Mouse (Mus musculus): ENCODE measurements around the gene Chrna9.

The Chrna9 gene

GRCm38 (mm10) chr5:65934783-65935182 is at the start of gene Chrna9:
TSS of gene Chrna9 (plus strand) at chr5:65934921.
- no peak for DNase-seq

GRCm38 (mm10) chr5:65885699-65886443 is 48.9 kb upstream of the Chrna9 start:
- no peak for DNase-seq

DNA sequence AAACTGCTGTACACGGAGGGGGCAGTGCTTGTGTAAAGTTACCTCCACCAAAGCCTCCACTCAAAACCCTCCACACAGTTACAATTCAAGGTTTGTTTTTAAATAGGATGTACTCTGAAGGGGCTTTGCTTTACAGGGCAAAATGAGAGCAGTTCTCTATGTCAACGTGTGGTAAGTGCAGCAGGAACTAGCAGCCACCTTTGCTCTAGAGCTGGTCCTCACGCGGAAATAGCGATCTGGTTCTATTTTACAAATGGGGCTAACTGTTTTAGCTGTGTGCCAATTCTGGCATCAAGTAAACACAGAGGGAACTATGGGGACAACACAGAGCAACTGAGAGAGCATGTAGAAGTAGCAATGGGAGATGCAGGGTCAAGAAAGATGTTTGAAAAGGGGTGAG is 46.6 kb upstream of the Chrna9 start:
- DNase-seq, result no peak

GRCm38 (mm10) chr5:65888998-65889397 is 45.7 kb upstream of the Chrna9 start:
- DNase-seq, result no peak

GRCm38 (mm10) chr5:65891251-65891826 is 43.4 kb upstream of the Chrna9 start:
- no peak for DNase-seq

DNA sequence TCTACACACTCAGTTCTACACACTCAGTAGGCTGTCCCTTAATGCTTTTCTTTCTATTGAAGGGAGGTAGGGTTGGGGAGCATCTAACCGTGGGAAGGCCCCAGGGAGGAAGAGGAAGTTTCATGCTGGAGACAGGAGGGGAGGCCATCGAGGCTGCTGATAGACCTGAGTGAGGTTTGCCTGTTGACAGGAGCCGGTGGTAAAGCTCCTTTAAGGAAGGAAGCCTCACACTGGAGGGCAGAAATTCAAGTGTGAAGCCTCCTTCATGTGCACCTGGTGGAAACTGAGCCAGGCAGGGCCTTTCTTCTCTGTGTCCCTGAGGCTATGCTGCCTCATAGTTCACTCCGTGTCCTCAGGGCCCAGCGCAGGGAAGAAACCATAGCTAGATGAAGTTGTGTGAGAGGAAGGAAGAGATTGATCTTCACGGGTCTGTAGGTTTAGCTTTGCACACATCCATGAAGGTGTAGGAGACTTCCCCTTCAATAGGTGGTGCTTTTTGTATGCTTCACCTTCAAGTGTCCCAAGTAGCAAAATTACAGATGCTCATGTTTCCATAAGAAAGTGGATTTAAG is 39.5 kb upstream of the Chrna9 start:
- DNase-seq, result no peak

DNA sequence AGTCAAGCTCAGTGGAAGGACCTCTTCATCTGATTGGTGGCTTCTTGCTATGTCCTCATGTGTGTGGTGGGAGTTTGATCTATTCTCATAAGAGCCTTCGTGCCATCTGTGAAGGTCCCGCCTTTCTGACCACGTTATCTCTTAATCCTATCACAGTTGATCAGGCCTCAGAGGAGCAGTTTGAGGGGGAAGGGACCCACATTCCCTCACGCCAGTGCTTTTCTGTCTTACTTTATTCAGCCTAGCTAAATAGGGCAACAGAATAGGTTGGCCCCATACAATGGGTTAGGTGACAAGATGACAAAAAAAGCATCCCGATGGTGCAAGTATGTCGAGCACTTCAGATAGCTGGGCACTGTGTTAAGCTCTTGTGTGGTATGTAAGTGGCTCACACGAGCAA is 39.0 kb upstream of the Chrna9 start:
- no peak for DNase-seq

- no peak for DNase-seq
These were observed 37.0 kb upstream of the Chrna9 start for GRCm38 (mm10) chr5:65897731-65898130.

GRCm38 (mm10) chr5:65898683-65899082 is 36.0 kb upstream of the Chrna9 start:
- DNase-seq, result no peak

GRCm38 (mm10) chr5:65900113-65900512 is 34.6 kb upstream of the Chrna9 start:
- DNase-seq, result no peak

GRCm38 (mm10) chr5:65900862-65901265 is 33.9 kb upstream of the Chrna9 start:
- DNase-seq, result no peak

- DNase-seq, result no peak
These were observed 32.8 kb upstream of the Chrna9 start for GRCm38 (mm10) chr5:65901868-65902418.

DNA sequence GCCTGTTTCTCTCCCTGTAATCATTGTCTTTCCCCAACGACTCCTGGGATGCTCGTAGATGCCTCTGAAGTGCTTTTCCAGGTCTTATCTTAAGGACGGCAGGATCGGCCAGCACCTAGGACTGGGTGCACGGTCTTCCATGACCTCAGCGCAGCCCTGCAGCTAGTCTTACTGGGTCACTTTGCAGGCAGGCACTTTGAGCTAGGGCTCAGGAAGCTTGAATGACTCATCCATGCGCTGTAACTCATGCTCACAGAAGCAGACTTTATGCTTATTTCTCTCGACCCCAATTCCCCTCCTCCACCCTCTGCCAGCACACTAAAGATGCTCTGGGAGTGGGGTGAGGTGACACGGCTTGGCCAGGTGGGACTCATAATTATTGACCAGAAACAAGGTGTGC is 31.9 kb upstream of the Chrna9 start:
- DNase-seq, result no peak

- DNase-seq, result no peak
These were observed 30.2 kb upstream of the Chrna9 start for GRCm38 (mm10) chr5:65904476-65904875.

- DNase-seq, result no peak
These were observed 26.0 kb upstream of the Chrna9 start for GRCm38 (mm10) chr5:65908751-65909150.

DNA sequence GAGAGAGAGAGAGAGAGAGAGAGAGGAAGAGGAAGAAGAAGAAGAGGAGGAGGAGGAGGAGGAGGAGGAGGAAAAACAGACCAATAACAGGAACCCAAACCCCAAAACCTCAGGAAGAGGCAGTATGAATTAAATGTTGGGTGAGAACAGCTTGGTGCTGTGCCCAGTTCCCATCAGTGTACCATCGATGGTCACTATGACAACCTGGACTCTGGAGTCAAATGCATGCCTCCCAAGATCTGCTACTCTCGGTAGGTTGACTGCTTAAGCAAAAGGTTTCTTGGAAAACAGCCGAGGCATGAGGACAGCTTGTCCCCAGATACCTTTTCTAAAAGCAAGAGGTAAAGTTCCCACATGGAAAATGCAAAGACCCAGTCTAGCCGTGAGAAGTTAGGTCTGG is 25.4 kb upstream of the Chrna9 start:
- DNase-seq, result no peak

DNA sequence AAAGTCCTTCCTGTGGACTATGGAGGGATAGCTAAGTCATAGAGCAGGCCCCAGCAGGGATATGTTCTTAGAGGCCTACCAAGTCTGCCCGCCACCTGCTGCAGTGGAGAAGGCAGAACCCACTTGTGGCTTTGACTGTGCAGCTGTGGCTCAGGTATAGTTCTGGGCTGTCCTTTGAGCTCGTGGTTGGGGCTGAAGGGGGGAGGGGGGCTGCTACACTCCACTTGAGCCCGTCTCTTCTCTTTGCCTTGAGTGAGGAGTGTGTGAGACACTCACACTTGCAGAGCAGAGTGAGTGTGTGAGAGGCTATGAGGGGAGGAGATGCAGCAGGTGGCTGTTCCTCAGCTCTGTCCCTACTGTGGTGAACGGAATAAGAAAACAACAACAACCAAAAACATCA is 24.3 kb upstream of the Chrna9 start:
- DNase-seq, result no peak

GRCm38 (mm10) chr5:65911676-65912075 is 23.0 kb upstream of the Chrna9 start:
- no peak for DNase-seq

DNA sequence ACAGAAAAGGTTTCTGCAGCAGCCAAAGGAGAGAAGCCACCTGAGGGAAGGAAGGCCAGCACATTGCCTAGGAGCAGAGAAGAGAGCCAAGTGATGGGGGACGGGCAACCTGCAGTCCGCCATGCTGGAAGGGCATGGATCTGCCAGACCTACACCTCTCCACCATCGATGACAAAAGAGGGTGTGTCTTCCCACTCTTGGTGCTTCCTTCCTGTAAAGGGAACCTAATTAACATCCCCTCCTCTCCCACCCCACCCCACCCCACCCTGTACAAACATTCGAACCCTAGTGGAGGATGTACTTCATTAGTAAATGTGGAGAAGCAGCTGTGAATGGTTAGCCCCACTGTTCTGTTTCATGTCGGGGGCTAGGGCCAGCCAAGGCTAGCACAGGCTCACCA is 22.5 kb upstream of the Chrna9 start:
- no peak for DNase-seq

DNA sequence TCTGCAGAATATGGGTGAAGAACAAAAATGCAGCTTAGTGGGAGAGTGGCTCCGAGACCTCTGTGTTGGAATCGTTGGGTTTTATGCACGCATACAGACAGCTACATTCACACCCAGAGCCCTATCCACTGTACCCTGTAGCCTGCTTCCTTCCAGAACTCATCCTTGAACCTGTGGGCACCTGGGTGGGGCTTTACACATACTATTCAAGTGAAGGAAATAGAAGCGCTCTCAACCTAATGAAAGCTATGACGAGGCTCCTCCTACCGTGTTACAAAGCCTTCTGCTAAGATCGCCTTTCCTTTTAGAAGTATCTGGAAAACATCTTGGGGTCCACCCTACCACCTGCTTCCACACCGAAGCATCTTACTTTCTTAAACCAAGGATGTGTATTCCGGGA is 21.6 kb upstream of the Chrna9 start:
- no peak for DNase-seq

DNA sequence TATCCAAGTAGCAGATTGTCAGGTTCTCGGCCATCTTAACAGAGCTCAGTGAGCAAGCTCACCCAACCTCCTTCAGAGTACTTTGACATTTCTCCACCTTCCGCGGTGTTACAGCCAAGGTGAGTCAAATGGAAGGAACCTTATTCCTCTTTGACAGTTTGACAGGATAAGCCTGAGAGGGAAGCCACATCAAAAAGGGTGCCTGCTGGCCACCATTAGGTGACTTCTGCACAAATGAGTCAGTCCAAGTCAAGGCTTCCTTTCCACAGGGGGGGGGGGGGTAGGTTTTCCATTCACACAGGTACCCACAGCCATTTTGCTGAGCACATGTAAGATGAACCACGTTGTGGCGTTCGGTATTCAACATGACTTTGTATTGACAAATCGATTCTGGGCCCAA is 20.4 kb upstream of the Chrna9 start:
- no peak for DNase-seq

DNA sequence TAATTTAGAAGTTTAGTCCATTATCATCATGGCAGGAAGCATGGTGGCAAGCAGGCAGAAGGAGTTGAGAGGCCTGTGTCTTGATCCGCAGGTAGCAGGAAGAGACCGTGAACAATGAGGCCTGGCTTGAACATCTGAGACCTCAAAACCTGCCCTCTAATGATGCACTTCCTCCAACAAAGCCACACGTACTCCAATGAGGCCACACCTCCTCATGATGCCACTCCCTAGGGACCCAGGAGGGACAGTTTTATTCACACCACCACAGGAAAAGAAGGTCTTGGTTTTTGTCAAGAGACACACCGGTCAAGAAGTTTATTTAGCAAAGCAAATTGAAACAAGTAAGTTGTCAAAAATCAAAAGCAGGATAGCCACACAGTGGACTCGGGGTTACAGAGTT is 17.8 kb upstream of the Chrna9 start:
- DNase-seq, result no peak

DNA sequence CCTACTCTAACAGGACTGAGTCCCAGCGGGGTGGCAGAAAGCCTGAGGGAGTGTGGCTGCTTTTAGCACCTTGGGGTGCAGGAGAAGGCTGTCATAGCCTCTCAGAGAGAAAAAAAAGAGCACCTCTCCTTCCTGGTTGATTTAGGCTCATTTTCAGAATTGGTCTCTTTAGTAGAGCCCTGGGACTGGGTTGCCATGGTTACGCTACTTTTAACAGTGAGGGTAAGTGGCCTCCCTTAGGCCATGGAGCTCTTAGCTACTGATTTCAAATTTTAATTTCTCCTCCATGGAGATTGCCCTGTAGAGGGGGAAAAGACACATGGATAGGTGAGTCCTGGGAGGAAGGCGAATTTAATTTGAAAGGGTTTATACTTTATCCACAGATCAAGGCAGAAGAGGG is 16.1 kb upstream of the Chrna9 start:
- DNase-seq, result no peak

DNA sequence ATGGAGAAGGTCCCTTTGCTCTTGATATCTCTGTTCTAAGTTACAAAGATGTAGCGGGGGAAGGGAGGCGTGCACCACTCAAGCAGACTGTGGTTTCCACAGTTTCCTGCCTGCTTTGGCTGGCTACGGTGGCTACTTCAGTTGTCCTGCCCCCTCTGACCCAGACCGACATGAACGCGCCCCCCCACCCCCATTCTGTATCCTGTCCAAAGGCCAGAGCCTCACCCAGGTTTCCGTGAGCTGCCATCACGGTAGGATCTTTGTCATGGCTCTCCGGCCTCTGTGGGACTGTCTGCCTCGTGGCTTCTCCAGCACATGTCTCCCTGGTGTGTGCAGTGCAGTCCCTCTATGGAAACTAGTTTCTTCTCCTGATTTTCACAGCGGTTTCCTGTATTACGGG is 15.4 kb upstream of the Chrna9 start:
- no peak for DNase-seq
